Comparison of ENCODE assay signal across 10 mouse cellular contexts in the genomic region with DNA sequence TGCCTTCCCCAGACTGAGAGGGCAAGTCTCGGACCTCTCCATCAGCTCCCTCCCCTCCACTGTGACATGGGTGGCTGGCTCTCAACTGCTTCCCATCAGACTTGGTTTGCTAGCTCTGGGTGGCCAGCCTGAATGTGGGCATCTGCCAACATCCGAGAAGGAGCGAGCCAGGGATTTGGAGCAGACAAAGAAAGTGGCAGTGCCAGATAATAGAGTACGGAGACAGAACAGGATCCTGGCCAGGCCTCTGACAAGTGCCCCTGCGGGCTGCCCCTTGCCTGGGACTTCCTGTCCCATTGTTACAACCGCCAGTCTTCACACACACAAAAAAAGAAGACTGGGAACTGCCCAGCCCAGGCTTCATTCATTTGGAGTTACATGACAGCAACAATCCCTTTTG.
DNase-seq lines count a peak whose midpoint lies in the region; ATAC-seq lines count a peak whose summit lies in the region.
"Had no signal": no experiment of that assay in that cellular context is flagged by ENCODE, and none has a peak within 500 bp of the region (broad histone marks: within the 10 kb centered on the region; RNA-seq: fewer than 3 reads in every experiment).

No protein-coding gene starts in this region.

- H3K4me3 ChIP-seq in lung, embryonic 15.5 days: no peak overlapping the region
- H3K4me3 ChIP-seq in embryonic facial prominence, embryonic 13.5 days: no peak overlapping the region
- no peak overlapping the region for H3K4me3 ChIP-seq in lung, embryonic 16.5 days (ENCODE audit: low read length)
- H3K4me3 ChIP-seq: erythroblast, embryonic 14.5 days had no signal

- H3K27ac ChIP-seq in lung, embryonic 15.5 days: peak overlapping the region; percentile 25; the same call in 1 of the 2 replicates
- peak overlapping the region; percentile 62 for H3K27ac ChIP-seq in embryonic facial prominence, embryonic 13.5 days
- H3K27ac ChIP-seq in lung, embryonic 16.5 days (ENCODE audit: low read length): peak overlapping the region; percentile 37; the same call in 1 of the 2 replicates
- H3K27ac ChIP-seq: liver, embryonic 14.5 days had no signal

- H3K4me1 ChIP-seq in lung, embryonic 15.5 days: peaks cover 6% of the 10 kb centered on the region
- peaks cover 53% of the 10 kb centered on the region for H3K4me1 ChIP-seq in embryonic facial prominence, embryonic 13.5 days
- H3K4me1 ChIP-seq in lung, embryonic 16.5 days (replicated peaks; ENCODE audit: control insufficient read depth, insufficient read depth, low read length): peaks cover 11% of the 10 kb centered on the region

- no peak overlapping the region for H3K9ac ChIP-seq in lung, embryonic 15.5 days
- no peak overlapping the region for H3K9ac ChIP-seq in embryonic facial prominence, embryonic 13.5 days
- H3K9ac ChIP-seq in lung, embryonic 16.5 days (ENCODE audit: low read length): peak overlapping the region; percentile 31; the same call in 1 of the 2 replicates
- H3K9ac ChIP-seq: liver, embryonic 14.5 days had no signal

- WGBS in lung, embryonic 15.5 days: 52% methylated on average over 6 of the region's 6 CpGs
- 44% methylated on average over 6 of the region's 6 CpGs for WGBS in embryonic facial prominence, embryonic 13.5 days
- WGBS in lung, embryonic 16.5 days: 52% methylated on average over 6 of the region's 6 CpGs

- DNase-seq in lung, adult 18-20 months: no peak
- peak; percentile 69 to 81 for DNase-seq in heart, postnatal 10 days
- DNase-seq in urinary bladder, postnatal 36 days (ENCODE audit: low spot score in 2 of 2): no peak
- no peak for DNase-seq in adrenal gland, adult 8-10 months

- no peaks in the 10 kb centered on the region for H3K9me3 ChIP-seq in lung, embryonic 15.5 days
- no peaks in the 10 kb centered on the region for H3K9me3 ChIP-seq in embryonic facial prominence, embryonic 13.5 days
- no peaks in the 10 kb centered on the region for H3K9me3 ChIP-seq in lung, embryonic 16.5 days (ENCODE audit: control insufficient read depth, low read length)

- 0 out of 2 replicates have a peak, but pooled peaks have one; percentile 17 for ATAC-seq in lung, embryonic 15.5 days (ENCODE audit: borderline replicate concordance, extremely low read depth, low FRiP score, low TSS enrichment)
- ATAC-seq in embryonic facial prominence, embryonic 13.5 days (ENCODE audit: insufficient number of reproducible peaks, insufficient read depth, low FRiP score, low TSS enrichment, low read depth): no peak
- peak; percentile 68 for ATAC-seq in lung, embryonic 16.5 days (ENCODE audit: low read depth)
- ATAC-seq in megakaryocyte-erythroid progenitor cell, adult 5-6 weeks (replicated peaks; ENCODE audit: low FRiP score, low TSS enrichment, poor library complexity, severe bottlenecking): no peak

- no peaks in the 10 kb centered on the region for H3K27me3 ChIP-seq in lung, embryonic 15.5 days
- no peaks in the 10 kb centered on the region for H3K27me3 ChIP-seq in embryonic facial prominence, embryonic 13.5 days
- H3K27me3 ChIP-seq in lung, embryonic 16.5 days (ENCODE audit: control insufficient read depth, insufficient read depth, low read depth, low read length): no peaks in the 10 kb centered on the region

- no peaks in the 10 kb centered on the region for H3K36me3 ChIP-seq in lung, embryonic 15.5 days
- no peaks in the 10 kb centered on the region for H3K36me3 ChIP-seq in embryonic facial prominence, embryonic 13.5 days
- H3K36me3 ChIP-seq in lung, embryonic 16.5 days (ENCODE audit: control insufficient read depth, insufficient read depth, low read length): no peaks in the 10 kb centered on the region

- no peak overlapping the region for H3K4me2 ChIP-seq in lung, embryonic 15.5 days
- no peak overlapping the region for H3K4me2 ChIP-seq in embryonic facial prominence, embryonic 13.5 days
- H3K4me2 ChIP-seq in lung, embryonic 16.5 days (ENCODE audit: low read depth, low read length): no peak overlapping the region

- intact Hi-C loops in heart, postnatal 10 days (cut with DNase I): no loop called here

Comparison
In these comparisons a context has a peak if more than half of its experiments do, and no peak if none do; other contexts are left out.
1. ATAC-seq: peak in lung, embryonic 15.5 days (single experiment) and lung, embryonic 16.5 days (single experiment); none in embryonic facial prominence, embryonic 13.5 days (single experiment) and megakaryocyte-erythroid progenitor cell, adult 5-6 weeks (single experiment).
2. DNase-seq: peak in heart, postnatal 10 days (2 of 2); none in lung, adult 18-20 months (0 of 2), urinary bladder, postnatal 36 days (0 of 2) and adrenal gland, adult 8-10 months (single experiment).
3. Peak in every context shown above with its lines, with median percentiles within 50 percentile points of each other: H3K27ac ChIP-seq.